Mouse (Mus musculus): Measurements from ENCODE around the gene Phlpp2. TPM values are rescaled to one million over a fixed set of nuclear protein-coding genes. Genes with fewer than 3 reads are reported as not detected.

Gene Phlpp2
- polyA plus RNA-seq, 1 experiment from 2014 or later: 1.8 TPM

- no peak overlapping the region for H3K4me3 ChIP-seq (replicated peaks; ENCODE audit: low read depth, low read length)
- no peaks in the 10 kb centered on the region for H3K4me1 ChIP-seq (replicated peaks; ENCODE audit: insufficient read depth, low read length)
- TF ChIP-seq CTCF (IDR thresholded peaks at IDR 0.05; ENCODE audit: low read depth): no peak
- no peak overlapping the region for H3K4me2 ChIP-seq (ENCODE audit: low read length)
- H3K27me3 ChIP-seq (ENCODE audit: insufficient read depth, low read length): no peaks in the 10 kb centered on the region
- WGBS: 70% methylated on average over 5 of the region's 5 CpGs
- ATAC-seq (replicated peaks; ENCODE audit: low FRiP score, low read depth) (no peak), DNase-seq (ENCODE audit: low spot score) (no peak)
- H3K9me3 ChIP-seq (replicated peaks; ENCODE audit: low read length): no peaks in the 10 kb centered on the region
- H3K36me3 ChIP-seq (ENCODE audit: insufficient read depth, low read length): no peaks in the 10 kb centered on the region
- H3K27ac ChIP-seq: no peak overlapping the region
- H3K9ac ChIP-seq (ENCODE audit: low read depth, low read length): no peak overlapping the region
Observed at GRCm38 (mm10) chr8:109992166-109992565, 123.8 kb downstream of the Phlpp2 start.

GRCm38 (mm10) chr8:109992951-109993350 lies 124.6 kb downstream of the Phlpp2 start:
- Histone ChIP-seq H3K27ac (no peak overlapping the region), H3K27me3 (ENCODE audit: insufficient read depth, low read length) (no peaks in the 10 kb centered on the region), H3K4me1 (replicated peaks; ENCODE audit: insufficient read depth, low read length) (no peaks in the 10 kb centered on the region), H3K9ac (ENCODE audit: low read depth, low read length) (no peak overlapping the region), H3K9me3 (replicated peaks; ENCODE audit: low read length) (no peaks in the 10 kb centered on the region), H3K4me3 (replicated peaks; ENCODE audit: low read depth, low read length) (no peak overlapping the region), H3K36me3 (ENCODE audit: insufficient read depth, low read length) (no peaks in the 10 kb centered on the region), H3K4me2 (ENCODE audit: low read length) (no peak overlapping the region)
- DNase-seq (ENCODE audit: low spot score): no peak
- no peak for TF ChIP-seq CTCF (IDR thresholded peaks at IDR 0.05; ENCODE audit: low read depth)
- no peak for ATAC-seq (replicated peaks; ENCODE audit: low FRiP score, low read depth)
- 71% methylated on average over 1 of the region's 1 CpGs for WGBS

Other genes starting within 250 kb of the Phlpp2 start
- 123 and 134 TPM in 2 replicates for gene Ist1, start 175.3 kb upstream of the Phlpp2 start, polyA plus RNA-seq (2015; fragmentation: Nextera tagmentation; extraction: Ambion mirVana)
- 21.9 and 22.2 TPM in 2 replicates for gene Zfp821, start 163.0 kb upstream of the Phlpp2 start, polyA plus RNA-seq (2015; fragmentation: Nextera tagmentation; extraction: Ambion mirVana)
- 4.5 and 4.8 TPM in 2 replicates for gene Atxn1l, start 130.8 kb upstream of the Phlpp2 start, polyA plus RNA-seq (2015; fragmentation: Nextera tagmentation; extraction: Ambion mirVana)
- 36.0 and 38.2 TPM in 2 replicates for gene Ap1g1, start 90.0 kb upstream of the Phlpp2 start, polyA plus RNA-seq (2015; fragmentation: Nextera tagmentation; extraction: Ambion mirVana)
- 8.2 and 8.4 TPM in 2 replicates for gene Marveld3, start 93.7 kb downstream of the Phlpp2 start, polyA plus RNA-seq (2015; fragmentation: Nextera tagmentation; extraction: Ambion mirVana)
- gene Tat, start 121.9 kb downstream of the Phlpp2 start, polyA plus RNA-seq (2015; fragmentation: Nextera tagmentation; extraction: Ambion mirVana): not detected in 2 replicates
- 0.14 TPM in 1 of 2 replicates, not detected in the other for gene Chst4, start 171.2 kb downstream of the Phlpp2 start, polyA plus RNA-seq (2015; fragmentation: Nextera tagmentation; extraction: Ambion mirVana)
- 5.1 and 5.6 TPM in 2 replicates for gene Zfp612, start 211.2 kb downstream of the Phlpp2 start, polyA plus RNA-seq (2015; fragmentation: Nextera tagmentation; extraction: Ambion mirVana)
- not detected in 2 replicates for gene Gm21964, start 232.7 kb downstream of the Phlpp2 start, polyA plus RNA-seq (2015; fragmentation: Nextera tagmentation; extraction: Ambion mirVana)
- gene Gm17720, start 234.2 kb downstream of the Phlpp2 start, polyA plus RNA-seq (2015; fragmentation: Nextera tagmentation; extraction: Ambion mirVana): not detected in 2 replicates

All from kidney, postnatal 0 days (tissue).